Mouse (Mus musculus) hindbrain, embryonic 13.5 days (tissue): ENCODE results near the gene Zfp30. TPM values are rescaled to one million over a fixed set of nuclear protein-coding genes. Genes with fewer than 3 reads are reported as not detected.

Source experiments
- ATAC-seq: fragments of 200-750 bp; cut with Nextera tagmentation; 2 replicates; pipeline ENCODE4 v1.8.0; 2017; ENCODE audit warnings: moderate TSS enrichment; ENCODE audit not compliant: low FRiP score
- H3K27ac ChIP-seq: fragments of 300-500 bp; sonication (generic); 2 replicates; pipeline ENCODE4 v1.5.1; 2015; ENCODE audit warnings: inconsistent platforms, mild to moderate bottlenecking, moderate library complexity
- H3K27me3 ChIP-seq: fragments of 300-500 bp; sonication (generic); 2 replicates; pipeline ENCODE4 v1.6.1; 2015; ENCODE audit warnings: mild to moderate bottlenecking, inconsistent platforms
- H3K36me3 ChIP-seq: fragments of 300-500 bp; sonication (generic); 2 replicates; pipeline ENCODE4 v1.6.1; 2015; ENCODE audit warnings: mild to moderate bottlenecking, inconsistent platforms
- H3K4me1 ChIP-seq: fragments of 300-500 bp; sonication (generic); replicated peaks from 2 replicates; pipeline ENCODE4 v1.6.1; 2015; ENCODE audit warnings: inconsistent platforms
- H3K4me2 ChIP-seq: fragments of 300-500 bp; sonication (generic); 2 replicates; pipeline ENCODE4 v1.6.1; 2015; ENCODE audit warnings: inconsistent platforms, mild to moderate bottlenecking, moderate library complexity
- H3K4me3 ChIP-seq: fragments of 300-500 bp; sonication (generic); 2 replicates; pipeline ENCODE4 v1.5.1; 2015; ENCODE audit warnings: mild to moderate bottlenecking, inconsistent platforms
- H3K9ac ChIP-seq: fragments of 300-500 bp; sonication (generic); 2 replicates; pipeline ENCODE4 v1.6.1; 2015; ENCODE audit warnings: mild to moderate bottlenecking, inconsistent platforms
- H3K9me3 ChIP-seq: fragments of 300-500 bp; sonication (generic); 2 replicates; pipeline ENCODE4 v1.6.1; 2016; ENCODE audit warnings: inconsistent platforms
- WGBS: fragments of 180-500 bp; shearing (Covaris S2); methylation state at CpG from one replicate; pipeline ENCODE4 v1.1.7; 2015; 5-methylcytosine and 5-hydroxymethylcytosine counted together
- polyA plus RNA-seq: library from polyadenylated mRNA; unstranded; fragments of >200 nt; fragmentation: Nextera tagmentation; extraction: Ambion mirVana; gene quantifications from 2 replicates; pipeline ENCODE4 v1.2.1, GENCODE M21; 2015

The Zfp30 gene
- polyA plus RNA-seq, 1 experiment from 2014 or later: 14.7 TPM

GRCm38 (mm10) chr7:29785888-29786287 is 2.1 kb downstream of the Zfp30 start:
- Histone ChIP-seq H3K27ac (no peak overlapping the region), H3K36me3 (peaks cover 45% of the 10 kb centered on the region), H3K9ac (peak overlapping the region; percentile 92), H3K4me2 (peak overlapping the region; percentile 84), H3K4me3 (peak overlapping the region; percentile 86), H3K9me3 (no peaks in the 10 kb centered on the region), H3K27me3 (no peaks in the 10 kb centered on the region), H3K4me1 (peaks cover 28% of the 10 kb centered on the region)
- 81% methylated on average over 5 of the region's 5 CpGs for WGBS
- no peak for ATAC-seq

GRCm38 (mm10) chr7:29792906-29793305 is 9.1 kb downstream of the Zfp30 start:
- H3K27me3 ChIP-seq: peaks cover 20% of the 10 kb centered on the region
- peaks cover 73% of the 10 kb centered on the region for H3K36me3 ChIP-seq
- no peak overlapping the region for H3K4me3 ChIP-seq
- H3K9me3 ChIP-seq: no peaks in the 10 kb centered on the region
- no peak for ATAC-seq
- 32% methylated on average over 27 of the region's 27 CpGs for WGBS
- H3K27ac ChIP-seq: no peak overlapping the region
- no peaks in the 10 kb centered on the region for H3K4me1 ChIP-seq
- H3K9ac ChIP-seq: no peak overlapping the region
- H3K4me2 ChIP-seq: no peak overlapping the region

- H3K36me3 ChIP-seq: peaks cover 5% of the 10 kb centered on the region
- no peak overlapping the region for H3K4me2 ChIP-seq
- H3K4me1 ChIP-seq: no peaks in the 10 kb centered on the region
- H3K9me3 ChIP-seq: 0 out of 2 replicates have a peak, but pooled peaks cover 3% of the 10 kb centered on the region
- H3K9ac ChIP-seq: no peak overlapping the region
- no peaks in the 10 kb centered on the region for H3K27me3 ChIP-seq
- no peak overlapping the region for H3K4me3 ChIP-seq
- no peak for ATAC-seq
- H3K27ac ChIP-seq: no peak overlapping the region
- WGBS: 86% methylated on average over 5 of the region's 5 CpGs
Observed at GRCm38 (mm10) chr7:29807046-29807445, 23.2 kb downstream of the Zfp30 start.

- Histone ChIP-seq H3K4me1 (peaks cover 22% of the 10 kb centered on the region), H3K27me3 (no peaks in the 10 kb centered on the region), H3K36me3 (peaks cover 5% of the 10 kb centered on the region), H3K27ac (no peak overlapping the region), H3K9me3 (0 out of 2 replicates have a peak, but pooled peaks cover 3% of the 10 kb centered on the region), H3K9ac (no peak overlapping the region), H3K4me3 (no peak overlapping the region), H3K4me2 (no peak overlapping the region)
- 85% methylated on average over 1 of the region's 1 CpGs for WGBS
- no peak for ATAC-seq
Observed at GRCm38 (mm10) chr7:29812244-29812643, 28.4 kb downstream of the Zfp30 start.

- H3K27ac ChIP-seq: no peak overlapping the region
- H3K36me3 ChIP-seq: peaks cover 5% of the 10 kb centered on the region
- H3K9me3 ChIP-seq: no peaks in the 10 kb centered on the region
- peak overlapping the region; percentile 68 for H3K4me3 ChIP-seq
- H3K9ac ChIP-seq: 0 out of 2 replicates have a peak overlapping the region, but pooled peaks have one; percentile 84
- H3K4me2 ChIP-seq: peak overlapping the region; percentile 80
- peaks cover 39% of the 10 kb centered on the region for H3K4me1 ChIP-seq
- H3K27me3 ChIP-seq: no peaks in the 10 kb centered on the region
- 97% methylated on average over 2 of the region's 2 CpGs for WGBS
- ATAC-seq: no peak
Observed at GRCm38 (mm10) chr7:29814381-29814780, 30.6 kb downstream of the Zfp30 start.

- H3K4me2 ChIP-seq: peak overlapping the region; percentile 80
- 4% methylated on average over 12 of the region's 12 CpGs for WGBS
- H3K36me3 ChIP-seq: peaks cover 5% of the 10 kb centered on the region
- no peaks in the 10 kb centered on the region for H3K27me3 ChIP-seq
- peak overlapping the region; percentile 85 for H3K27ac ChIP-seq
- peak overlapping the region; percentile 68 for H3K4me3 ChIP-seq
- peak; percentile 70 for ATAC-seq
- H3K4me1 ChIP-seq: peaks cover 43% of the 10 kb centered on the region
- no peaks in the 10 kb centered on the region for H3K9me3 ChIP-seq
- peak overlapping the region; percentile 84 for H3K9ac ChIP-seq
Observed at GRCm38 (mm10) chr7:29815061-29815784, 31.4 kb downstream of the Zfp30 start.

- peak within 1 kb of the TSS; percentile 68 for H3K4me3 ChIP-seq
- peaks cover 9% of the 10 kb centered on the region for H3K36me3 ChIP-seq
- no peaks in the 10 kb centered on the region for H3K9me3 ChIP-seq
- H3K4me2 ChIP-seq: peak within 1 kb of the TSS; percentile 80
- ATAC-seq: peak; percentile 95
- H3K4me1 ChIP-seq: peaks cover 43% of the 10 kb centered on the region
- H3K27me3 ChIP-seq: no peaks in the 10 kb centered on the region
- WGBS: under 1% methylated on average over 26 of the region's 26 CpGs
- H3K9ac ChIP-seq: peak within 1 kb of the TSS; percentile 84
- H3K27ac ChIP-seq: peak within 1 kb of the TSS; percentile 88
Observed at GRCm38 (mm10) chr7:29815910-29816429, 32.2 kb downstream of the Zfp30 start, which contains the start of gene Zfp790. Gene Zfp790, plus strand, starts transcription at chr7:29816114.

- peaks cover 29% of the 10 kb centered on the region for H3K36me3 ChIP-seq
- H3K4me1 ChIP-seq: peaks cover 43% of the 10 kb centered on the region
- no peaks in the 10 kb centered on the region for H3K27me3 ChIP-seq
- peak; percentile 77 for ATAC-seq
- H3K9ac ChIP-seq: peak overlapping the region; percentile 77
- 3% methylated on average over 12 of the region's 12 CpGs for WGBS
- H3K4me3 ChIP-seq: peak overlapping the region; percentile 66
- peak overlapping the region; percentile 80 for H3K27ac ChIP-seq
- H3K4me2 ChIP-seq: peak overlapping the region; percentile 80
- H3K9me3 ChIP-seq: no peaks in the 10 kb centered on the region
Observed at GRCm38 (mm10) chr7:29818619-29819254, 34.9 kb downstream of the Zfp30 start.

- no peak for ATAC-seq
- Histone ChIP-seq H3K36me3 (peaks cover 91% of the 10 kb centered on the region), H3K4me1 (no peaks in the 10 kb centered on the region), H3K27ac (no peak overlapping the region), H3K27me3 (no peaks in the 10 kb centered on the region), H3K9me3 (no peaks in the 10 kb centered on the region), H3K4me3 (no peak overlapping the region), H3K4me2 (no peak overlapping the region), H3K9ac (no peak overlapping the region)
- WGBS: 91% methylated on average over 12 of the region's 12 CpGs
Observed at GRCm38 (mm10) chr7:29828001-29828400, 44.2 kb downstream of the Zfp30 start.

GRCm38 (mm10) chr7:29829804-29830203 is 46.0 kb downstream of the Zfp30 start:
- Histone ChIP-seq H3K4me3 (no peak overlapping the region), H3K4me1 (no peaks in the 10 kb centered on the region), H3K9me3 (no peaks in the 10 kb centered on the region), H3K27me3 (no peaks in the 10 kb centered on the region), H3K36me3 (peaks cover 93% of the 10 kb centered on the region), H3K27ac (no peak overlapping the region), H3K9ac (no peak overlapping the region), H3K4me2 (no peak overlapping the region)
- ATAC-seq: no peak
- 82% methylated on average over 12 of the region's 12 CpGs for WGBS

GRCm38 (mm10) chr7:29836816-29837215 is 53.0 kb downstream of the Zfp30 start:
- H3K27ac ChIP-seq: no peak overlapping the region
- no peak overlapping the region for H3K4me3 ChIP-seq
- no peaks in the 10 kb centered on the region for H3K4me1 ChIP-seq
- ATAC-seq: no peak
- no peaks in the 10 kb centered on the region for H3K9me3 ChIP-seq
- WGBS: 91% methylated on average over 1 of the region's 1 CpGs
- no peak overlapping the region for H3K4me2 ChIP-seq
- peaks cover 64% of the 10 kb centered on the region for H3K36me3 ChIP-seq
- H3K27me3 ChIP-seq: no peaks in the 10 kb centered on the region
- H3K9ac ChIP-seq: no peak overlapping the region

GRCm38 (mm10) chr7:29839256-29839655 is 55.5 kb downstream of the Zfp30 start:
- WGBS: 88% methylated on average over 3 of the region's 3 CpGs
- Histone ChIP-seq H3K9ac (no peak overlapping the region), H3K4me1 (no peaks in the 10 kb centered on the region), H3K27ac (no peak overlapping the region), H3K4me2 (no peak overlapping the region), H3K4me3 (no peak overlapping the region), H3K36me3 (peaks cover 52% of the 10 kb centered on the region), H3K27me3 (no peaks in the 10 kb centered on the region), H3K9me3 (no peaks in the 10 kb centered on the region)
- ATAC-seq: no peak
